Mouse (Mus musculus): Measurements from ENCODE around the gene Fbxo31. TPM values are rescaled to one million over a fixed set of nuclear protein-coding genes. Genes with fewer than 3 reads are reported as not detected.
A peak's percentile ranks its signal among the peaks of the same experiment; 100 is the strongest.

The Fbxo31 gene
- polyA plus RNA-seq, 1 experiment, result 96.6 TPM

DNA sequence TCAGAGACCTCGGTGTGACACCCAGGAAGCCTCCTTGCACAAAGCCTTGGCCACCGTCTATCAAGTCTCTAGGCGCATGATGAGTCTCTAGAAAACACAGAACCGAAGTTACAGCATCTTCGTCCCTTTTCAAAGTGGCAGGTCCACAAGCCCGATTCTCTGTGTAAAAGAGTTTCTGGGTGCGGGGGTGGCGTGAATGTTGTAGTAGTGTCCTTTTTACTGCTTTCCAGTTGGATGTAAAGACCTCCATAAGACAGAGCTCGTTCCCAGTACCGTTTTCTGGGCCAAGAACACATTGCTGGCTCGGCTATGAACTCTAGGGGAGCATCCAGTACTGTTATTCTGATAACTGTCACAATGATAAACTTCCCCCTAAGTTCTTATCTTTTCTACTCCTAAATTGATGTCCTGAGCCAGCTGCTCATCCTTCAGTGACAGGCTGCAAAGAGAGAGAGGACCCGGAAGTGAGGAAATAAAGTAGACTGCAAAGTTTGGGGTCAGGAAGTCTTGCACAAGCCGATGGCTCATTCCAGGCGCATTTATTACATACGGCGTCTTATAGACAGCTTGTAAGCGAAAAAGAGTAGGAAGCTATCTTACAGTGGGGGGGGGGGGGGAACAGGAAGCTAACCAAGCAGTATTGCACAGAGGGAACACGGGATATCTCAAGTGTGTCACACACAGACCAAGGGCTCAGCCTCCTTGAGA, 53.3 kb downstream of the Fbxo31 start:
- Histone ChIP-seq H3K4me3 (ENCODE audit: insufficient read depth, low read length) (no peak overlapping the region), H3K4me1 (ENCODE audit: control insufficient read depth, insufficient read depth, low read length) (no peaks in the 10 kb centered on the region), H3K27ac (ENCODE audit: insufficient read depth, low read length) (no peak overlapping the region)
- TF ChIP-seq CTCF (IDR thresholded peaks at IDR 0.05; ENCODE audit: extremely low read depth, insufficient read depth, low read length), result no peak

DNA sequence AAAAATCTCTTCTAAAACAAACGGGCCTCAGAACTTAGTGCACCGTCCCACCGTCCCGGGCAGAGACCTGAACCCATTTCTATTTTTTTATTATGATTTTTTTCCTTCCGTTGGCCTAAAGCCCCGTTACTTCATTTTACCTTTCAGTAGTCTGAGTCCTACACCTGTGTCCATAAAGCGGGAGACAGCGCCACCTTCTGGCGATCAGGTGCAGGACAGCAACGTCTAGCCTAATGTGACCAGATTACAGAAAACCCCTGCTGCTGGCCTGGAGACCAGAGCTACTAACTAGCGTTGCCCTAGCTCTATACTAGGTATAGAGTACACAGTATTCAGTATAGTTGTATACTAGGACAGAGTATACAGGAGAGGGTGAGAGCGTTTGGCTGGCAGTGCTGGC, 65.2 kb downstream of the Fbxo31 start:
- TF ChIP-seq POLR2A (IDR thresholded peaks at IDR 0.05; ENCODE audit: extremely low read depth, insufficient read depth, low read length), result no peak
- TF ChIP-seq CTCF (IDR thresholded peaks at IDR 0.05; ENCODE audit: extremely low read depth, insufficient read depth, low read length), result peak; percentile 99
- H3K27ac ChIP-seq (ENCODE audit: insufficient read depth, low read length), result no peak overlapping the region
- no peak overlapping the region for H3K4me3 ChIP-seq (ENCODE audit: insufficient read depth, low read length)
- H3K4me1 ChIP-seq (ENCODE audit: control insufficient read depth, insufficient read depth, low read length), result no peaks in the 10 kb centered on the region

- no peak overlapping the region for H3K27ac ChIP-seq (ENCODE audit: insufficient read depth, low read length)
- H3K4me3 ChIP-seq (ENCODE audit: insufficient read depth, low read length), result no peak overlapping the region
- TF ChIP-seq CTCF (IDR thresholded peaks at IDR 0.05; ENCODE audit: extremely low read depth, insufficient read depth, low read length) (no peak), POLR2A (IDR thresholded peaks at IDR 0.05; ENCODE audit: extremely low read depth, insufficient read depth, low read length) (no peak)
- no peaks in the 10 kb centered on the region for H3K4me1 ChIP-seq (ENCODE audit: control insufficient read depth, insufficient read depth, low read length)
Observed at GRCm38 (mm10) chr8:121511751-121512150, 66.9 kb downstream of the Fbxo31 start.

Other genes starting within 250 kb of the Fbxo31 start
- not detected in 2 replicates for gene 1700018B08Rik, start 34.5 kb downstream of the Fbxo31 start, polyA plus RNA-seq (2012; rRNA removed)
- 123 and 130 TPM in 2 replicates for gene Map1lc3b, start 11.6 kb upstream of the Fbxo31 start, polyA plus RNA-seq (2012; rRNA removed)
- 34.3 and 36.3 TPM in 2 replicates for gene Zcchc14, start 74.1 kb upstream of the Fbxo31 start, polyA plus RNA-seq (2012; rRNA removed)
- 196 and 211 TPM in 2 replicates for gene Jph3, start 150.8 kb upstream of the Fbxo31 start, polyA plus RNA-seq (2012; rRNA removed)